In genomic region chr3:41366264-41366663, GRCm38 (mm10) we compare ENCODE assay signal across 14 mouse cellular contexts.
DNase-seq lines count a peak whose midpoint lies in the region; ATAC-seq and TF ChIP-seq lines count a peak whose summit lies in the region.
"Had no signal": no experiment of that assay in that cellular context is flagged by ENCODE, and none has a peak within 500 bp of the region (broad histone marks: within the 10 kb centered on the region; RNA-seq: fewer than 3 reads in every experiment).

No protein-coding gene starts in this region.

- peaks cover 47% of the 10 kb centered on the region for H3K4me1 ChIP-seq in heart, postnatal 0 days (ENCODE audit: control insufficient read depth, insufficient read depth)
- H3K4me1 ChIP-seq in liver, postnatal 0 days (ENCODE audit: insufficient read depth), result peaks cover 11% of the 10 kb centered on the region
- H3K4me1 ChIP-seq: forebrain, embryonic 12.5 days; neural tube, embryonic 12.5 days had no signal

- H3K9me3 ChIP-seq in heart, postnatal 0 days (replicated peaks; ENCODE audit: control insufficient read depth, low read length), result no peaks in the 10 kb centered on the region
- no peaks in the 10 kb centered on the region for H3K9me3 ChIP-seq in liver, postnatal 0 days (ENCODE audit: low read length)
- H3K9me3 ChIP-seq: forebrain, embryonic 12.5 days; G1E; hindbrain, embryonic 10.5 days; neural tube, embryonic 12.5 days had no signal

- no peak overlapping the region for H3K9ac ChIP-seq in heart, postnatal 0 days (replicated peaks; ENCODE audit: low read depth, low read length)
- no peak overlapping the region for H3K9ac ChIP-seq in liver, postnatal 0 days (replicated peaks)
- H3K9ac ChIP-seq: forebrain, embryonic 12.5 days; lung, embryonic 14.5 days; neural tube, embryonic 12.5 days had no signal

- peak; percentile 66 for ATAC-seq in heart, postnatal 0 days (ENCODE audit: insufficient read depth, low read depth)
- ATAC-seq in liver, postnatal 0 days, result no peak

- no peaks in the 10 kb centered on the region for H3K36me3 ChIP-seq in heart, postnatal 0 days (replicated peaks; ENCODE audit: control insufficient read depth, insufficient read depth, low read length)
- H3K36me3 ChIP-seq in liver, postnatal 0 days (replicated peaks; ENCODE audit: insufficient read depth, low read length), result no peaks in the 10 kb centered on the region
- H3K36me3 ChIP-seq: forebrain, embryonic 12.5 days; G1E; hindbrain, embryonic 10.5 days; neural tube, embryonic 12.5 days had no signal

- H3K4me2 ChIP-seq in heart, postnatal 0 days (ENCODE audit: low read depth, low read length), result peak overlapping the region; percentile 23; the same call in 1 of the 2 replicates
- H3K4me2 ChIP-seq in liver, postnatal 0 days (ENCODE audit: low read depth, low read length), result no peak overlapping the region
- H3K4me2 ChIP-seq: forebrain, embryonic 12.5 days; lung, embryonic 14.5 days; midbrain, embryonic 11.5 days; neural tube, embryonic 12.5 days had no signal

- H3K27me3 ChIP-seq in heart, postnatal 0 days (ENCODE audit: control insufficient read depth, insufficient read depth, low read length), result no peaks in the 10 kb centered on the region
- no peaks in the 10 kb centered on the region for H3K27me3 ChIP-seq in liver, postnatal 0 days (ENCODE audit: insufficient read depth, low read length)
- H3K27me3 ChIP-seq: forebrain, embryonic 12.5 days; neural tube, embryonic 12.5 days had no signal

- WGBS in heart, postnatal 0 days, result 14% methylated on average over 9 of the region's 9 CpGs
- WGBS in liver, postnatal 0 days (ENCODE audit: insufficient replicate concordance), result 69% methylated on average over 9 of the region's 9 CpGs

- peak; percentile 26 for DNase-seq in Muller cell, postnatal 12 days (ENCODE audit: inconsistent ontology term)
- peak; percentile 40 for DNase-seq in gastrocnemius, postnatal 10 days
- peak; percentile 63 for DNase-seq in heart, postnatal 0 days (ENCODE audit: low spot score)
- DNase-seq in kidney, postnatal 25 days, result peak; percentile 40 to 61
- DNase-seq in liver, postnatal 0 days, result no peak
- DNase-seq in right cerebral cortex, adult 18-20 months, result no peak
- DNase-seq in lung, postnatal 36 days, result no peak
- DNase-seq: lung, embryonic 14.5 days; thymus, postnatal 4 days had no signal

- no peak for TF ChIP-seq CTCF in heart, postnatal 0 days (IDR thresholded peaks at IDR 0.05; ENCODE audit: low read depth)
- TF ChIP-seq CTCF in liver, postnatal 0 days (IDR thresholded peaks at IDR 0.05; ENCODE audit: low read depth), result no peak

- peak overlapping the region; percentile 73 for H3K27ac ChIP-seq in heart, postnatal 0 days (ENCODE audit: low read depth)
- H3K27ac ChIP-seq in liver, postnatal 0 days (ENCODE audit: low read depth), result no peak overlapping the region
- H3K27ac ChIP-seq: forebrain, embryonic 12.5 days; hindbrain, embryonic 10.5 days; neural tube, embryonic 12.5 days had no signal

- no peak for TF ChIP-seq EP300 in heart, postnatal 0 days (IDR thresholded peaks at IDR 0.05; ENCODE audit: low read depth)
- TF ChIP-seq EP300 in liver, postnatal 0 days (IDR thresholded peaks at IDR 0.05; ENCODE audit: low read depth), result no peak

- H3K4me3 ChIP-seq in heart, postnatal 0 days (ENCODE audit: low read depth, low read length), result no peak overlapping the region
- no peak overlapping the region for H3K4me3 ChIP-seq in liver, postnatal 0 days (ENCODE audit: low read depth, low read length)
- H3K4me3 ChIP-seq: forebrain, embryonic 12.5 days; hindbrain, embryonic 10.5 days; neural tube, embryonic 12.5 days had no signal

Comparison
In these comparisons a context has a peak if more than half of its experiments do, and no peak if none do; other contexts are left out.
1. DNase-seq: peak in Muller cell, postnatal 12 days (single experiment), gastrocnemius, postnatal 10 days (single experiment), heart, postnatal 0 days (single experiment) and kidney, postnatal 25 days (2 of 2); none in liver, postnatal 0 days (single experiment), right cerebral cortex, adult 18-20 months (single experiment) and lung, postnatal 36 days (single experiment).